Mouse (Mus musculus): ENCODE measurements around the gene Ikbke. TPM values are rescaled to one million over a fixed set of nuclear protein-coding genes. Genes with fewer than 3 reads are reported as not detected.
"Not testable (repeated sequence)": the region's sequence is repeated elsewhere in the genome, so short reads cannot be mapped to it uniquely, and the experiment has no call there.

Ikbke gene
- 1 to 10 TPM; 2.1 to 3.2 TPM for total RNA-seq (2021)
- long read RNA-seq, experiment 1, partial matches to known transcripts = 0 of 1 reads
- long read RNA-seq, experiment 1, other reads (novel, unspliced or antisense) = 0 of 1 reads
- long read RNA-seq, experiment 2, partial matches to known transcripts = 0 of 2 reads
- long read RNA-seq, experiment 2, other reads (novel, unspliced or antisense) = 2 of 2 reads

GRCm38 (mm10) chr1:131279456-131279776, at the start of gene Ikbke:
Ikbke (minus strand) TSS chr1:131279606.
- Histone ChIP-seq H3K27ac (no peak within 1 kb of the TSS), H3K4me3 (peak within 1 kb of the TSS; percentile 43)
- no peak for DNase-seq (ENCODE audit: low spot score in 2 of 2)
- TF ChIP-seq CTCF (conservative IDR thresholded peaks at IDR 0.05) = no peak

GRCm38 (mm10) chr1:131329093-131329492, 49.7 kb upstream of the Ikbke start:
- H3K4me3 ChIP-seq; DNase-seq (ENCODE audit: low spot score in 2 of 2); H3K27ac ChIP-seq: not testable (repeated sequence)
- peak; percentile 60 for TF ChIP-seq CTCF (conservative IDR thresholded peaks at IDR 0.05)

GRCm38 (mm10) chr1:131327167-131327566, 47.8 kb upstream of the Ikbke start:
- H3K4me3 ChIP-seq = no peak overlapping the region
- H3K27ac ChIP-seq = no peak overlapping the region
- no peak for TF ChIP-seq CTCF (conservative IDR thresholded peaks at IDR 0.05)
- DNase-seq (ENCODE audit: low spot score in 2 of 2) = no peak

- Histone ChIP-seq H3K4me3 (no peak overlapping the region), H3K27ac (no peak overlapping the region)
- no peak; the same call in 1 of the 2 replicates for TF ChIP-seq CTCF (conservative IDR thresholded peaks at IDR 0.05)
- no peak for DNase-seq (ENCODE audit: low spot score in 2 of 2)
Measured at GRCm38 (mm10) chr1:131324816-131325463, 45.5 kb upstream of the Ikbke start.

- TF ChIP-seq CTCF (conservative IDR thresholded peaks at IDR 0.05) = peak; percentile 63
- DNase-seq (ENCODE audit: low spot score in 2 of 2) = no peak
- no peak overlapping the region for H3K4me3 ChIP-seq
- H3K27ac ChIP-seq = no peak overlapping the region
Measured at GRCm38 (mm10) chr1:131319598-131320330, 40.4 kb upstream of the Ikbke start.

GRCm38 (mm10) chr1:131318397-131318796, 39.0 kb upstream of the Ikbke start:
- no peak overlapping the region for H3K4me3 ChIP-seq
- no peak for DNase-seq (ENCODE audit: low spot score in 2 of 2)
- no peak for TF ChIP-seq CTCF (conservative IDR thresholded peaks at IDR 0.05)
- no peak overlapping the region for H3K27ac ChIP-seq

GRCm38 (mm10) chr1:131317625-131318024, 38.2 kb upstream of the Ikbke start:
- no peak overlapping the region for H3K27ac ChIP-seq
- no peak for DNase-seq (ENCODE audit: low spot score in 2 of 2)
- TF ChIP-seq CTCF (conservative IDR thresholded peaks at IDR 0.05) = no peak
- no peak overlapping the region for H3K4me3 ChIP-seq

- DNase-seq (ENCODE audit: low spot score in 2 of 2) = no peak
- Histone ChIP-seq H3K27ac (no peak overlapping the region), H3K4me3 (no peak overlapping the region)
- no peak for TF ChIP-seq CTCF (conservative IDR thresholded peaks at IDR 0.05)
Measured at GRCm38 (mm10) chr1:131311284-131311683, 31.9 kb upstream of the Ikbke start.

GRCm38 (mm10) chr1:131310237-131310818, 30.9 kb upstream of the Ikbke start:
- TF ChIP-seq CTCF (conservative IDR thresholded peaks at IDR 0.05) = no peak
- no peak for DNase-seq (ENCODE audit: low spot score in 2 of 2)
- no peak overlapping the region for H3K4me3 ChIP-seq
- no peak overlapping the region for H3K27ac ChIP-seq

- Histone ChIP-seq H3K4me3 (no peak overlapping the region), H3K27ac (peak overlapping the region; percentile 54; the same call in 1 of the 2 replicates)
- no peak for TF ChIP-seq CTCF (conservative IDR thresholded peaks at IDR 0.05)
- DNase-seq (ENCODE audit: low spot score in 2 of 2) = no peak
Measured at GRCm38 (mm10) chr1:131300750-131301149, 21.3 kb upstream of the Ikbke start.

- Histone ChIP-seq H3K4me3 (no peak overlapping the region), H3K27ac (peak overlapping the region; percentile 54; the same call in 1 of the 2 replicates)
- no peak for TF ChIP-seq CTCF (conservative IDR thresholded peaks at IDR 0.05)
- DNase-seq (ENCODE audit: low spot score in 2 of 2) = peak in 1 of 2 experiments; percentile 35
Measured at GRCm38 (mm10) chr1:131299788-131300187, 20.4 kb upstream of the Ikbke start.

GRCm38 (mm10) chr1:131299240-131299639, 19.8 kb upstream of the Ikbke start:
- no peak for TF ChIP-seq CTCF (conservative IDR thresholded peaks at IDR 0.05)

GRCm38 (mm10) chr1:131298171-131298570, 18.8 kb upstream of the Ikbke start:
- no peak for TF ChIP-seq CTCF (conservative IDR thresholded peaks at IDR 0.05)
- no peak overlapping the region for H3K27ac ChIP-seq
- no peak for DNase-seq (ENCODE audit: low spot score in 2 of 2)
- H3K4me3 ChIP-seq = no peak overlapping the region

More at GRCm38 (mm10) chr1:131299240-131299639, 19.8 kb upstream of the Ikbke start:
- DNase-seq (ENCODE audit: low spot score in 2 of 2) = no peak
- Histone ChIP-seq H3K27ac (peak overlapping the region; percentile 54; the same call in 1 of the 2 replicates), H3K4me3 (no peak overlapping the region)

Measured in layer of hippocampus, adult 2 months (tissue).